Mouse (Mus musculus) naive thymus-derived CD4-positive, alpha-beta T cell, adult 2 months (primary cell): ENCODE measurements around the gene Med6.

Experiments used
- DNase-seq: peaks from one replicate; pipeline ENCODE4 v3.0.0-alpha.2; 2011; ENCODE audit warnings: low read depth

The Med6 gene

DNA sequence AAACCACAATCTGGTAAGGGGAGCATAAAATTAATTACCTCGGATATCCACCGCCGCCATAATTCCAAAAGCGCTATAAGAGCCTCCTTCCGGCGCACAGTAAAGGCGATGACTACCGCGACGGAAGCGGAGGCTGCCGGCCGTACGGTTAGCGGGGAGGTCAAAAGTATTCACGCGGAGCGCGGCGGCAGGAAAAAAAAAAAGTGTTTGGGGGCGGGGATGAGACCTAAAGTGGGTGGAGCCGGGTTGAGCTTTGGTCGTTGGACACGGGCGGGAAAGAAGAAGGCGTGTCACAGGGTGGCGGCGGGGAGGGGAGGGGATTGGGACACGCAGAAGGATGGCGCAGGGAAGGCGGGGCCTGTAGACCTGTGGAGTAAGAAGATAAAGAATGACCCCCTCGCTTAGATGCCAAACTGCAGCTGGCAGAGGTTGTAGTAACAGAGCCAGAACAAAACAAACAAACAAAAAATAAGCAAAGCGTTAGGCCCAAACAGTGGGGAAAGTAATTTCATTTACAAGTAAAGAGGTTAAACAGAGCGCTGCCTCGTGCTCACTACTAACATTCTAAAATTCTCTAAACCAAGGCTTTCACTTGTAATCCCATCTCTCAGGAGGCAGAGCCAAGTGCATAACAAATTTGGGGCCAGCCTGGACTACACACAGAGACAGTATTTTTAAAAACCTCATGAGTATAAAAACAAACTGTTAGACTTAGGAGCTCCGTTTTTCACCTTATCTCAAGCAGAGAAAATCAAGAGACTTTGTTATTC lies at the start of gene Med6:
Gene Med6 (minus strand): TSS at position 107 of the 770 bp plus-strand sequence.
- peak; percentile 96 for DNase-seq

DNA sequence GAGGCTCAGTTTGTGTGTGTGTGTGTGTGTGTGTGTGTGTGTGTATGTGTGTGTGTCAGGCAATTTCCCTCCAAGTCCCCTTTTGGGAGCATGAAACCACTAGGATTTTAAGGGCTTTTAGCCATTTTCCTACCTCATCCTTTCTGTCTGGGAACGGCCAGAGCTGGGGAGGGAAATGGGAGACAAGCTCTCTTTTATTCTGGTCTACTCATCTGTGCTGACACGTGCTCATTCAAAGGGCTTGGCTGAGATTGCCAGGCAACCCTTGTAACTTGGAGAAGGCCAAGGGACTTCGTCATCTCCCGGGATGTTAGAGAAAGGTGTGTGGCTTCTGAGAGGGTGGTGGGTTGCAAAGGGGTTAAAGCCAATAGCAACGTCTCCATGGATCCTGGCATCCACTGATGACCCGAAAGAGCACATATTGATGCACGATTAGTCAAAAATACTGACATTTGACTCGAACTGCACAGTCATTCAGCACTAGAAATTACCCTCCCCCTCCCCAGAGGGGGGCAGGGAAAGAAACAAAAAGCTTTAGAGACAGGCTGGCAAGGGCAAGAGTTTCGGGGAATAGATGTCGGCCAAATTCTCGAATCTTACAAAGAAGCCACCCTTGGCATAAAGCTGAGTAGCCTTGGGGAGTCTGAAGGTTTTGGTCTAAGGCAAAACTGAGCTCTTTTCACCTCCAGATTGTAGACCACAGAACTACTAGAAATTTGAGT lies 47.7 kb upstream of the Med6 start:
- DNase-seq, result no peak

DNA sequence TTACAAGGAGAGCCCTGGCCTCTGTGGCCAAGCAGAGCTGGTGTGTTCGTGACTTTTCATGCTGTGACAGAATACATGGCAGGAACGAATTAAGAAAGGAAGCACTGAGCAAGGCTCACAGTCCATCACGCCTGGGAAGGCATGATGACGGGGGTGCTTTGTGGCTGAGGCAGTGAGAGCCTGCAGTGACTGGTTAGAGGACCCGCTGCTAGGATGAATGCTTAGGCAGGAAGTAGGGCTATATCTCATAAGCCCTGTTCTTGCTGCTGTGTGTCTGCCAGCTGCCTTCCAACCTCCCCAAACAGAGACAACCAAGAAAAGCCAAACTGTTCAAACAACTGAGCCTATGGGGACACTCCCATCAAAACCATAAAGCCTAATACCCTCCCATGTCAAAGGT lies 45.8 kb upstream of the Med6 start:
- no peak for DNase-seq

DNA sequence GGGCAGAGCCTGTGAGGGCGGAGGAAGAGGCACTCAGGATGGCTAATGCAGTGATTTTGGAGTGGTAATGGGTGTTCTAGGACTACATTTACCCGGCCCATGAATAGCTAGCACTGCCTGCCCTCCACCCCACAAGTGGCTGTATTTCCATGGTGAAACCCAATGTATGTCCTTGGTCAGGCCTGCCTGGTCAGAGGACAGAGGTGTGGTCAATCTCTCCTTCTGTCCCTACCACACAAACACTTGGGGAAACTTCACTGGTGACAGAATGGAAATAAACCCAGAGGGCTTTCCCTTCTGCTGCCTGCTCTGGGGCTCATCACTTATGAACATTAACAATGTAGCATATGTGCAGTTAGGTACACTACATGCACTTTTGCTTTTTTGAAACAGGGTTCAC lies 38.4 kb upstream of the Med6 start:
- DNase-seq, result no peak

DNA sequence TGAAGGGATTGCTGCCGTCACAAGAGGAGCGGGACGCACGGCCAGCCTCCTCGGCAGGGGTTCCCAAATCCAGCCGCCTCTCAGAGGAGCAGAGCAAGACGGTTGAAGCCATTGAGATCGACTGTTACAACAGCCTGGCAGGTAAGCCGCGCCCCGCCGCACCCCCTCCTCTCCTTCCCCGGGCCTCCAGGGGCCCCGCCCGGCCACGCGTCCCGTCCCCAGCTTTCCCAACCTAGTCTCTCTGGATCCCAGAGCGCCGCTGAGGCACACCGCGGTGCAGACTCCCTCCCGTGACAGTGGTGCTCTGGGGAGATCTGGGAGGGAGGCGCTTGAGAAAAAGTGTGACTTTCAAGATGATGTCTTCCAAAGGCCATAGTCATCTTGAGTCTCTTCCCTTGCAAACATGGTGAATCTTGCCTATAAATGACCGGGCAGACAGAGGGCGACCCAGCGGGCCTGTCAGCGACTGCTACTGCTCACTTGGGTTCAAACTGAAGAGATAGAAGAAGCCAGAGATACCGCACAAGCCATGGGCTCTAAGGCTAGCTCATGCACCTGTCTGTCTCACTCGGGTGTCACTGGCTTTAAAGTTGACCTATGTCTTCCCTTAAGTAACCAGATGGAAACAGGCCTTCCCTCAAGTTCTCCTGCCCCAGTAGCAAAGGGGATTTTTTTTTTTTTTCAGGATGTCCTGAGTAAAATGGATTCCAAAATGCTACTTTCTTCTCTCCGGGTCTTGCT lies 37.0 kb upstream of the Med6 start:
- no peak for DNase-seq

DNA sequence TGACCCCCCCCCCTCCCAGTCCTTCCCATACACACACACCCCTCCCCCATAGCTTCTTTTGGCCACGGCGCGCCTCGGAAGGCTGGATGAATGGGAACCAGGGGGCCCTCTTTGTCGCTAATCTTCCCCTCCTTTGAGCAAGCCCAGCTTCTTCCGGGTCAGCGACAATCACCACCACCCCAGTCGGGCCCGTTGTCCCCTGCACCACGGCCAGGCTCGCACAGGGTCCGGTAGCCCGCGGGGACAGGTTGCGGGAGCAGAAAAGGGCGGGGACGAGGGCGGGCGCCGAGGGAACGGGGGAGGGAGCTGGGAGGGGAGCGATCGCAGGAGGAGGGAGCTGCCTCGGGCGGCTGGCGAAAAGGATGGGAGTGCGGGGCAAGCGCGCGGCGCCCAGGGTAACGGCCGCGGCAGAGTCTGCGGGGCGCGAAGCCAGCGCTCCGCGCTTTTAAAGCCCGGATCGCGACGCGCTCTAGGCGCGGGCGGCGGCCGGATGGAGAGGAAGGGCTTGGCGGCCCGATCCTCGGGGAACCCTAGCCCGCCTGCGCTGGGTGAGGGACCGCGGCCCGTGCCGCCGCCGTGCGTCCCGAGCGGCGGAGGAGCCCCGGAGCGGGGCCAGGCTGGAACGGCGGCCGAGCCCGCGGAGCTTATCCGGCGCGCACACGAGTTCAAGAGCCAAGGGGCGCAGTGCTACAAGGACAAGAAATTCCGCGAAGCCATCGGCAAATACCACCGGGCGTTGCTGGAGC lies 36.3 kb upstream of the Med6 start, which contains the start of gene Ttc9:
Gene Ttc9 (plus strand): TSS at position 335 of the 746 bp plus-strand sequence.
- no peak for DNase-seq

DNA sequence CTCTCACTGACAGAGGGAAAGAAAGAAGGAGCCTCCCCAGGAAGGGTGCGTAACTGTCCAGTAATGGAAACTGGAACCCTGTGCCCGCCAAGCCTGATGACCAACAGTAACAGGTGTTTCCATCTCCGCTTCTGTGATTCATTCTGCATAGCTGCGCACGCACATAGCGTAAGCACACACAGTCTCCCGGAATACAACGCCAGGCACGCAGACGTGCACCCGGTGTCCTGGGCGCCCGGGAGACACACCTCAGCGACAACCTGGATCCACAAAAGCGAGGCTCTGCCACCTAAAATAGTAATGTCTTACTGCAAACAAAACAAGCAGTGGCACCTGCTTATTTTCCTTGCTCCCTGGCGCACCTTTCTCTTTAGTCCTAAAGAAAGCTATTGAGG lies 35.7 kb upstream of the Med6 start:
- no peak for DNase-seq

DNA sequence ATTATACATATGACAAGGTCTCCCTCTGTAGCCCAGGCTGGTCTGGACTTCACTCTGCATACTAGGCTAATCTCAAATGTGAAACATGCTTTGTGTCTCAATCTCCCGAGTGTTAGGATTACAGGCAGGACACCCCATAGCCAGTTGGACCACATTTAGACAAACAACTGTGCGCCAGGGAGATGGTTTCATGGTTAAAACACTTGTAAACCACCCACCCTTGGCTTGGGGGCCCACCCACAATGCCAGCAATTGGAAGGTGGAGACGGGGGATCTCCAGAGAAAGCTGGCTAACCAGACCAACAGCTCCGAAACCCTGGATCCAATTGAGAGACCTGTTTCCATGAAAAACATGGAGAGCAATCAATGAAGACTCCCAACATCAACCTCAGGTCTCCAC lies 33.3 kb upstream of the Med6 start:
- DNase-seq, result no peak

DNA sequence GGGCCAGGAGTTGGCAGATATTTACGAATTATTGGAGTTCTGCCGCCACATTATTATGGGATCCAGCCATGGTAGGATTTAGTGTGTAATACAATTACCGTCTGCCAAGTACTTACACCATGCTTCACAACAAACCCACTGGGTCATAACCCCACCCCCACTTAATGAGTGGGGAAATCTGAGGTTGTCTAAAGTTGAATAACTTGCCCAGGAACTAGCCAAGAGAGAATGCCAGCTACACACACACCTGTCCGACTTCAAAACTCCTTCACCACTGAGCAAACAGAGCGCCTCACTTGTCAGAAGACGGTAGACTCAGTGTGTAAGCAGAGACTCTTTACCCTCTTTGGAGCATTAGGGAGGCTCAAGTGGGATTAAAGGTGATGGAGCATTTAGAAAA lies 32.6 kb upstream of the Med6 start:
- DNase-seq, result no peak

DNA sequence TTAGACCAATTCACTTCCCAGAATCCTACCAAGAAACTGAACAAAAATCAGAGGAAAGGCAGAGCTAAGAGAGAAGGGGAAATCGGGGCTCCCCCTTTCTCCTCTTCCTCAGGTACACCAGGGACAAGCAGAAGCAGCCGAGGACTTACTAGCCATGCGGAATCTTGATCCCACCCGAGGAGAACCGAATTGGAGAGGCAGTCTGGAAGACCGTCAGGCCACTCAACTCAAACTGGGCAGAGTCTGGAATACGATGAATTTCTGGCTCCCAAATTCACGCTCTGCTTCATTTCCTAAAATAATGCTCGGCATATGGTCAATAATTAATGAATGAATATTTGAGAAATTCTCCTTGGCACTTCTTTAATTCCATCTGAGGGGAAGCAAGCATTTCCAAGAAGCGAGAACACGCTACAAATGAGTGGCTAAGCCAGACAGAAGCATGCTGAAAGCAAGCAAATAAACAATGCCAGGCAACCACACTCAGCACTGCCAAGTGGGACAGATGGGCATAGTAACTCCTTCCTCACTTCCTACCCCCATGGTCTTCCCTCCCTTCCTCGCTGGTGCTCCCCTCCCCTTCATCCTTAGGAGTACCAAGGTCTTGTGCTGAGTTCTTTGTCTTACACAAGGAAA lies 31.5 kb upstream of the Med6 start:
- DNase-seq, result no peak

DNA sequence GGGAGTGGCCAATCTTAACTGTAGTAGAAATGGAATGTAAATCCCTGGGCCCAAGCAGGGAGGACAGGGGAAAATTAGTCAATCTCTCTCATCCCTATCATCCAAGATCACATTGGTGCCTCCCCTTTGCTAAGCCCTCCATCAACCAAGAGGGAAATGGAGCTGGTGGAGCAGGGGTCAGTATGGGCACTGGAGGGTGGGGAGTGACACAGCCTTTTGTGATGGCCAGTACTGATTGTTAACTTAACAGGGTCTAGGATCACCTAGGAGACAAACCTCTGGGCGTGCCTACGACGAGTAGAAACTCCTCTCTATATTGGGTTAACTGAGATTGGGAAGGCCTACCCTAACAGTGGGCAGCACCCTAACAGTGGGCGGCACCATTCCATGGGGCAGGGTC lies 28.6 kb upstream of the Med6 start:
- no peak for DNase-seq

DNA sequence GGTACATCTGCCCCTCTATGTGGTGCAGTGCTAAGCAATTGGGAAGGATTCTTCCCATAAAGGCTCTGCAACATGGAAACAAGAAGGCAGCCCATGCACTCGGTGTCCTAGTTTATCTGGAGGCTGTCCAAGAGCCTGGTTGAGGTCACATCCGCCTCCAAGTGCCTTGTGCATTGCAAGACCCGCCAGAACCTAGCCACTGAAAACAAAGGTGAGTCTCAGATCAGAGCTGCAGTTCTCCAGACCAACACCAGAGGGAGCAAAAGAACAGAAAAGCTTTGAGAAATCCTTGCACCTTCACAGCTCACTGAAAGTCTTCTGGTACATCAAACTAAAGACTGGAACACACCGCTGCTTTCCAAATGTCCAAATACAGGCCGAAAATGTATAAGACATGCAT lies 24.5 kb upstream of the Med6 start:
- peak; percentile 69 for DNase-seq

DNA sequence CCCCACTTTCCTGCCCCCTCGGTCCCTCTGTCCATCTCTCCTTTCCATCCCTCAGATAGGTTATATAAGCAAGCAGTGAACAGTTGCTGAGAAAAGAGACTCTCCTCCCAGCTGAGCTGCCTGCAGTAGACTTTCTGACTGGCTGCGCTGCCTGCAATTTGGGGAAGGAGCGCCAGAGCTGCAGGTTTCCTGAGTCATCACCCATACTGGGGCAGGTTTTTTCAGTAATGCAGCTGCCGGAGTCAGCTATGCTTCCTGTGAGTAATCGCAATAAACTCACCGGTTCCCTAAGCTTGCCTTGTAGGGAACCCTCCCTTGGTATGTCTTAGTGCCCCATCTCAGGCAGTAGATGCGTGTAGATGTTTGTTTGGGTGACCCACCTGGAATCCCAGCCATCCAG lies 22.2 kb upstream of the Med6 start:
- DNase-seq, result no peak

DNA sequence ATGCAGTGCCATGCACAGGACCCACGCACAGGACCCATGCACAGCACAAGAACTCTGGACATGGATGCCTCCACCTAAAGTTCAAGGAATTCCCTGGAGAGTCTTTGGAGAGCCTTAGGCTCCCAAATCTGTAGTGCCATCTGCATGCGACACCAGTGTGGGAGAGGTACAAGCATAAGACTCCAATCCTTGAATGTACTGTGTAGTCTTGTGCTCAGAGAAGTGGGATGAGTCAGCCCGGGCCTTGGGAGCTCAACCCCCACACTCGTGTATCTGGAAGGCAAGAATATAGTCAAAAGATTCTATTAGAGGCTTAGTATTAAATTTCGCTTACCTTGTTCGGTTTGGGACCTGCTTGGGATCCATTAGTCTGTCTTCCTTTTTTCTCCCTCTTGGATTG lies 21.0 kb upstream of the Med6 start:
- DNase-seq, result no peak

DNA sequence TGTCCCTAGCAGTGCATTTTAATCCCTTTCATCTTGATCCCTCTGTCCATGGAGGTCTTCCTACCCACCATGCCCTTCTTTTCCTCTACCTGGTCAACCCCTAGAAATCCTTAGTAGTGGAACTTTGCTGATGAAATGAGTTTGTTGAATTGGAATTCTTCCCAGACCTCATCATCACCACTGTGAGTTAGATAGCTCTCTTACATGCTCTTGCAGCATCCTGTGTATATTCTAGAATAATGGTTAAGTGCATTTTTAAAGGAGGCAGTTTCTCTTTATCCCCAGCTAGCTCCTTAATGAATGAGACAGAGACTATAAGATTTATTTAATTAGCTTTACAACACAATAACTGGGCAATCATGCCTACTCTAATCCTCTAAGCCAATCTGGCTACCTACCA lies 14.6 kb upstream of the Med6 start:
- no peak for DNase-seq

DNA sequence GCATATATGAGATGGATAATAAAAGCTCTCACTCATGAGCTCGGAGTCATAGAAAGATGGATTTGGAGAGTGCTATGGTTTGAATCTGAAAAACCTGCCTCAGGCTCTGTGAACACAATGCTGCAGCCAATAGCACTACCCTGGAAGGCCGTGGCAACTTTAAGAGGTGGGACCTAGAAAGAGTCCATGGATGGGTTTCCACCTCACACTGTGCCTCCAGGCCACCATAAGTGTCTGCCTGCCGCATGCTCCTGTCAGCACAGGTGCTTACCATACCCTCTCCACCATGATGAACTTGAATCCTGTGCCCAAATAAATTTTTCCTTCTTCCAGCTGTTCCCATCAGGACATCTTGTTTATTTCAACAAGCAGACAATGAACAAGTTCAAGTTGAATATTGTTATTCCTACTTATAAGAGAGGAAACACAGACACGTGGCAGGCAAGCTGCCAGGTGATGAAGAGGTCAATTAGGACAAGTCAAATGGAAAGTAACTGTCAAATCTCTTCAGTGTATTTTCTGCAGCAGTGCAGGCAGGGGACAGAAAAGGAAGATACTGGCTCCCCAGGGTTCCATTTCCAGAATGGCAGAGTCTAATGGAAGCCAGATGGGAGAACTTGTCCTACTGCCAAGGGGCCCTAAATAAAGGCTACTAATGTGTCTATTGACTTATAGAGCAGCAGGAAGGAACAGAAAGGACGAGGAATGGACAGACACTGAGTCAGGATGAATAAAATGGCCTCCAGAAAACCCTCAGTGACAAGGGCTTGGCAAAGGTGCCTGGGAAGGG lies 10.4 kb upstream of the Med6 start:
- DNase-seq, result no peak

DNA sequence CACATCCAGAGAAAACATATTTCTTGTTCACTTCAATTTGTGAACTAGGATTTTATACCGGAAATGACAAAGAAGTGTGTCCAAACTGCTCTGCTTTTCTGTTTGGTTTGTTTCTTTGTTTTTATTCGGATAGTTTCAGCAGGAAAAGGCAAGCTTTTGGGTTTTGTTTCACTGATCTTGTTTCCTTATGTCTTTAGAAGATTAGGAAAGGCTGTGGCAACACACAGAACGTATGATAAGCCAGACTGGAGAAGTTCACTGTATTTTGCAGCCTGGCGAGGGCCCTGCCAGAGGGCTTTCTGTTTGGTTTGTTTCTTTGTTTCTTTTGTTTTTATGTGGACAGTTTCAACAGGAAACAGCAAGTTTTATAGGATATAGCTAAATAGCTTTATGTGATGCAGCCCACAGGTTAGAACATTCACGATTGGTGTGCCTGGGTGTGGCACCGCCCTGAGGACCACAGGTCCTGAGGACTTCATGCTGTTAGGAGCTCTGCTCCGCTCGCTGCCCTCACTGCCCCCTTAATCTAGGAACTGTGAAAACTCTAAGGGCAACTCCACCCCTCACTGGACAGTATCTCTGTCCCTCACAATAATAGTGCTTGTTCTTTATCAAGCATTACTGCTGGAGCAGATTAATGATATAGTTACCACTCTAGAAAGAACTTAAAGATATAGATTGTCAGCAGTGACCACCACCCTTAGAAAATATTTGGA lies 1.9 kb upstream of the Med6 start:
- DNase-seq, result no peak

DNA sequence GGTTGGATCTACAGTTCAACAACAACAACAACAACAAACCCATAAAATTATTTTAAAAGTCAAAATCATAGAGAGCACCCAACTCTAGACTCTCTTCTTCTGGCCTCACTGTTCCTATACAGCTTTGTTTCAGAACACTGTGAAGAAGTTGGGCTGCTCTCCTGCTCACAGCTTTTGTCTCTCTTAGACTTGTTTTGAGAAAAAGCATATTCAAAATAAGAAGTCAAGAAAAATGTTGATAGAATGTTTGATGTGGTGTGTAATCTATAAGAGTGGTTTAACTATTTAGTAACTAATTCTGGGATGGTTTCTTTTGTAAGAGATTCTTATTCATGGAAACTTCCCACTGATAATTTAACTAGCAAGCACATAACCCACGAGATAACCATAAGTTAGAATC lies 26.4 kb downstream of the Med6 start, which contains the start of gene Adam21:
Gene Adam21 (minus strand): TSS at position 101 of the 400 bp plus-strand sequence.
- no peak for DNase-seq

DNA sequence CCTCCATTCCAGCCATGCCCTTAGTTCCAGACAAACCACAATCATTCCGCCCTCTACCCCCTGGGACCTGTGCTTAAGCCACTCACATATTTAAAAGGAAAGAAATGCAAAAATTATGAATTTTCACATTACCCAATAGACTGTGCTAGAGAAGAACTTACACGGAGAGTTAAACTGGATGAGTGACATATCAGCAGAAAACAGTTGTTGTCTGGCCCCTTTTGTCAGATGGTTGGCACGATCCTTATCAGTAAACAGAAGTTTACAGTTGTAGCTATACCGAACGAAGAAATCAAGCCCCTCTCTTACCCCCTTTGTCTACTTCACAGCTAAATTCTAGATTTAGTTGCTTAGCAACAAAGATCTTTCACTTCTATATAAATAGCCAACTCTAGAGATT lies 26.9 kb downstream of the Med6 start:
- DNase-seq, result no peak

DNA sequence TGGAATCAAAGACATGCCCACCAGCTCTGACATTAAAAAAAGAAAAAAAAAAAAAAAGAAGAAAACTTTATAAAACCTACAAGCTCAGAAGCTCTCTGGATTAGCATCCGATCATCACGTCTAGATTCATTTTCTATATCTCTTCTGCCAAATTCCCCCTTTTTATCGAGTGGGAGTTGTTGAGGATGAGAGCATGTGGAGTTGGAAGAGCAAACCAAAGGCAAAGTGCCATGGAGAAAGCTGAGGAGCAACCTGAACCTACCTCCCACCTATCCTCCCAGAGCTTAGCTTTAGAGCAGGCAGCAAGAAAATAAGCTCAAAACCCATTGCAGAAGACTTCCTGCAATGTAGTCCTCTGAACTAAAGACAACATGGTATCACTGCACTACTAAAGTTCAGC lies 30.6 kb downstream of the Med6 start:
- no peak for DNase-seq
